Mouse (Mus musculus) 3T3-L1 (cell line): ENCODE data around the gene Lcorl.

ENCODE experiments used
- DNase-seq: peaks from one replicate; pipeline ENCODE4 v3.0.0-alpha.2; 2015; ENCODE audit warnings: low read depth, low spot score

Gene Lcorl

DNA sequence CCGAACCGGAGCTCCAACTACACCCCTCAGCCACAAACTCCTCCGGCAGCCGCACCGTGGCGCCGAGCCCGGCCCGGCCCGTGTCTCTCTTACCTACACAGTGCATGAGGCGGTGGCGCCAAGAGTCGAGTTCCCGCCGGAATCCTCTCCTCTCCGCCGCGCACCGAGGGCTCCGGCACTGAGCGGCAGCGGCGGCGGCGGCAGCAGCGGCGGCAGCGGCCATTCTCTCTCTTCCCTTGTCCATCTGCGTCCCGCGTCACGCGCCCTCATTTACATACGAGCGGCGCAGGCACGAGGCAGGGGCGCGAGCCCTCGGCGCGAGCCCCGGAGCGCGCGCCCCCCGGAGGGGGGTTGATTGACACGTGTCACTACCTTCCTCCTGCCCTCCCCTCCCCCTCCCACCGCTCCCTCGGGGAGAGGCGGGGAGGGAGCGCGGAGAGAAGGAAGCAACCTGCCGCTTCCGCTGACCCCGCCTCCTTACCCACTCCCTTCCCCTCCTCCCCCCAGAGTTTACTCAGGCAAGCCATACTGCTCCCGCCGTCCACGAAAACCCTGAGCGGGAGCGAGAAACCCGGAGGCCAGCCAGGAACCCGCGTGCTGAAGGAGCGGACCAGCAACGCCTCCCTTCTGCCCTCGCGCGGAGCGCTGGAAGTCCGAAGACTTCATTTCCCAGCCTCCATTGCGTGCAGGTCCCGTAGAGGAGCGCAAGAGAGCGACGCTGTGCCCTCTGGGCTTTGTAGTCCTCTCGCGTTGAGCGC lies at the start of gene Lcorl:
TSS of gene Lcorl (minus strand) at position 362 of the 758 bp plus-strand sequence.
- peak; percentile 99 for DNase-seq

- DNase-seq = peak; percentile 12
These were observed 47.3 kb upstream of the Lcorl start for GRCm38 (mm10) chr5:45904683-45905082.

DNA sequence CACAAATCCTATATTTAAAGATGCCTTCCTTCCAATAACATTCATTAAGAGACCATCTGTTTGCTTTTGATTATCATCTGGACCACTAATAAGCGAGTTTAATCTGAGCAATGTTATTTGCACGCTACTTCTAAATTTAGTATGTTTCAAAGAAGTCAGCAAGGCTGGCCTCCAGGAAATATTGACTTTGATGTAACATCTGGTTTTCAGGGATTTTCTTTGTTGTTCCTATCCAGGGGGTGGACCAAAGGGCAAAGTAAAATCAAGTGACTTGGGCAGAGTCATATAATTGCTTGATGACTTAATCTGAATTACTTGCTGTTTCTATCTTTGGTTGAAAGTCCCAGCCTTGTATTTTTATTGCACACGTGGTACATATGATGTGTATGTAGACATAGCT lies 45.8 kb upstream of the Lcorl start:
- no peak for DNase-seq

GRCm38 (mm10) chr5:45895362-45895761 lies 37.9 kb upstream of the Lcorl start:
- DNase-seq = peak; percentile 15

DNA sequence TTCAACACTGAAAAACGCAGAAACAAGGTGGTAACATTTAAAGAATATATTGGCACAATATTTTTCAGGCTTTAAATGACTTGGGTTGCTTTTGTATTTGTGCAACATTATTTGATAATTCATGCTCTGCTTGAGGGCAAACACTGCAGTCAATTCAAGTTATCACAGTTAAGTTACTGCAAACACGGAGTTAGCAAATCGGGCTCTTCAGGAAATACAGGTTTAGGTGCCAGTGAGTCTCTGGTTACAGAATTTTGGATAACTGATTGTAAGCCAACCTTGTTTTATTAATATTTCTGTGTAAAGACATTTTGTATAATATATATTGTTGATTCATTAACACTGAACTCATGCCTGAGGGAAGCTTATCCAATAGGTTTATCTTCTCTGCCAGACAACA lies 36.3 kb upstream of the Lcorl start:
- DNase-seq = no peak

DNA sequence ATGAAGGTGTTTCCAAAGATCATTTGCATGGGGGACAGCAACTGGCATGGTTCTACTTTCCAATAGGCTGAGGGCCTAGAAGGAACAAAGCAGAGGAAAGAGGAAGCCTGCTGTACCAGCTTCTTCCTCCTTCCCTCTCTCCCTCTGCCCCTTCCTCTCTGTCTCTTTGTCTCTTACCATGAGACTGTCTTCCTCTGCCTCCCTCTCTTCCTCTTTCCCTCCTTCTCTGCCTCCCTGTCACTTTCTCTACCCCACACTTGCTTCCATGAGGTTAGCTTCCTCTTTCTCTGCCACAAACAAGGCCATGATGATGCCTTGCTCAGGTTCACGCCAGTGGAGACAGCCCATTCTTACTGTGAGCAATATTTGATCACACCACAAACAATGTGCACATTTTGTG lies 18.9 kb upstream of the Lcorl start:
- no peak for DNase-seq

DNA sequence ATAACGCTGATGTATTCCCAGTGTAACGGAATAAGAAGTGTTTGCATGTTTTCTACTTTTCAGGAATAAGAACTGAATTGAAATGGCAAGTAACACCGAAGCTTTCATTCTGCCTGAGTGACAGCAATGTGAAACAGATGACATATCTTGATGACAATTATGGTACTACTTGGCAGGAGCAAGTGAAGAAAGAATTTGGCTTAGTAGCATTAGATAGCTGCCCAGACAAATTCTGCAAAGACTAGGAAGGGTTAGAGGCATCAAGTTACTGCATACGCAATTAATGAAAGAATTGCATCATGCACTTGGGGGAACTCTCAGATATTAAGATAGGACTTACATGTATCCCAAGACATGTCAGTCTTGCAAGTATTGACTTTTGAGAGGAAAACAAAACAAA lies 18.1 kb upstream of the Lcorl start:
- peak; percentile 87 for DNase-seq

GRCm38 (mm10) chr5:45874284-45875030 lies 17.0 kb upstream of the Lcorl start:
- DNase-seq = peak; percentile 25

DNA sequence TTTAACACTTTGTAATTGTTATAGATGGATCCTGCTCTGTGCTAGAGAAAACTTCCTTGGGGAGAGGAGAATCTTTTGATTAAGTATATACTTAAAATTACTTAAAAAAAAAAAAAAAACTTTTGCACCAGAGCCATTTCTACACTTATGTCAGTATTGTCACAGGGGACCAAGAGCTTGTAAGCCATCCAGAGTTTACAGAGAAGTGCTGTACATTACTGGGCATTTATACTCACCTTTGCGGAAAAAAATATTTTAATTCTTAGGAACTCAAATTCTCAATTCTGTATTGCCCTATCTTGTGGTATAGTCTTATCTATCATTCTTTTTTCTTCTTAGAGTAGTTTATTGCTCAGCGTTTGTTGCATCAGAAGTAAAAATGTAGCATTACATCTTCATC lies 953 bp upstream of the Lcorl start:
- no peak for DNase-seq

- no peak for DNase-seq
These were observed 550 bp downstream of the Lcorl start for GRCm38 (mm10) chr5:45856876-45857253.

DNA sequence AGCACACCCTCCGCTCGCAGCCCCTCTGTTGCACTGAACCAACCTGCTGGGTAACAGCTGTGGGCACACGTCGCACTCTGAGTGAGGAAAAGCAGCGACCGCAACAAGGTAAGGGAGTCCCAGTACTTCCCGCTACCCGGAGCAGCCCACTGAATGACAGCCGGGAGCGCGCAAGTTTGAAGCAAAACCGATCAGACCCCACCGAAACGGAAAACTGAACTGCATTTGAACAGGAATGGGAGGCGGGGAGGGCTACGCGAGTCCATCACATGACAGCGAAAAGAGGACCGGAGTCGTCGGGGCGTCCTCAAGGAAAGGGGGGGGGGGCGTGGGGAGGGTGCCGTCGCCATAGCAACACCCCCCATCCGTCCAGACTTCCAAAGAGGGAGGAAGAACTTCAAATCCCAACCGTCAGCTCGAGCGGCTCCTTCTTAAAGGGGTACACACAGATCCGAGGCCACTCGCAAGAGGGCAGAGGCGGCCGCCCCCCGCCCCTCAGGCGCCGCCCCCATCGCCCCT lies 1.1 kb downstream of the Lcorl start:
- DNase-seq = peak; percentile 79

DNA sequence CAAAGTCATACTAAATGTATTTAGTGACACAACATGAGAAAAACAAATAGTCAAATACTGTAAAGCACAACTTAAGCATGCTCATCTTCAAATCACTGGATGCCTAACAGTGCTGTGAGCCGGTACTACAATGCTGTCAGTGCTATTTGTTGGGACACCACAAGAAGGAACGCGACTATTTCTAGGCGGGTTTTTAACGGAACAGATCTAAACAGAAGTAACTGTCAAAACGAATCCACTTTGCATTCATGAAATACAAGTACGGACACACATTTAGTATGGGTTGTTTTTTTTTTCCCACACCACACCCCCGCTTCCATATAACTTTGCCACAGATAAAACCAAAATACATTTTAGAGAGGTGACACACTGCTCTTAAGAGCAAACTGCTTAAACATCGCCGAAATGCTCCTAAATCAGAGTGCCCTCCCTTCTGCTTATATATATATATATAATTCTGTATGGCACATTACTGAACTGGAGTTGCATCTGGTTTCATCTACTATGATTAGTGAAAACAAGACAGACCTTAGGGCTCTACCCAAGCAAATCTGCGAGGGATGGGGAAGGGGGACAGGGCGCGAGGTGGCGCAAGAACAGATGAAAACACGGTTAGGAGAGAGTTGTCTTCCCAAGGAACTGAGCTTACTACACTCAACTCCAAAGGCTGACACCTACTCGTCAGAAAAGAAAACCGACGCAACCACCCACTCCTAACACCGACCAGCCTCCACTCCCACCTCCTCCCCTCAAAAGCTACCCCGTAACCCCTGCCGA lies 1.7 kb downstream of the Lcorl start:
- DNase-seq = peak; percentile 75

DNA sequence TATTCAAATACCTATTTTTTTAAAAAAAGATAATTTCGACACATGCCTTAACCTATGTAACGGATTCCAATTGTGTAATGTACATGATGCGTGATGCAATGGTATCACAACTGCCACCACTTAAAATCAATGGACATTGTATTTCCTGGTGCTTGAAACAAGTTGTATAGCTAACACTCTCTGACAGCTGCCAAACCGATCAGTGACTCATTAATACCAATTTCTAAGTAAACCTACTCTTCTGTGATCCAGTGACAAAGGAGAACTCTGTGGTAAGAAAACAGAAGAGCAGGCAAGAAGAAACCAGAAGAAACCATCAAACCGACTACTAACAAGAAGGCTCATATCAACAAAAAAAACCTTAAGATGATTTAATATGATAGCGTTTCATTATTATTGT lies 12.7 kb downstream of the Lcorl start:
- DNase-seq = no peak

DNA sequence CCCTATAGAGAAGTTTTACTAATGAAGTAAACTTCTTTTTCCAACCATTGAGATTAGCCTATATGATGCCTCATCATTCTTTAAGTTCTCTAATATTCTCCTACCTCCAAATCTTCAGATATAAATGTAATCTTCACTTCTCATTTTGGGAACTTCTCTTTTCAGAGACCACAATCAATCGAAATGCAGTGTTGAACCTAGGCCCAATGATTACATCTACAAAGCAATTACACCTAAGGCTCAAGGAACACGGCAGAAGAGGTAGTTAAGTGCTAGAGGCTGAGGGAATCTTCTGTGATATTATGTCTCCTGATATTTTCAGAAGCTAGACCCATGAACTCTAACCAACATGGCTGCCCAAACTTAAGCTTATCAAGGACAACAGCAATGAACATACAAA lies 22.3 kb downstream of the Lcorl start:
- no peak for DNase-seq

- no peak for DNase-seq
These were observed 45.9 kb downstream of the Lcorl start for GRCm38 (mm10) chr5:45811527-45811926.

- DNase-seq = no peak
These were observed 65.6 kb downstream of the Lcorl start for GRCm38 (mm10) chr5:45791864-45792263.

DNA sequence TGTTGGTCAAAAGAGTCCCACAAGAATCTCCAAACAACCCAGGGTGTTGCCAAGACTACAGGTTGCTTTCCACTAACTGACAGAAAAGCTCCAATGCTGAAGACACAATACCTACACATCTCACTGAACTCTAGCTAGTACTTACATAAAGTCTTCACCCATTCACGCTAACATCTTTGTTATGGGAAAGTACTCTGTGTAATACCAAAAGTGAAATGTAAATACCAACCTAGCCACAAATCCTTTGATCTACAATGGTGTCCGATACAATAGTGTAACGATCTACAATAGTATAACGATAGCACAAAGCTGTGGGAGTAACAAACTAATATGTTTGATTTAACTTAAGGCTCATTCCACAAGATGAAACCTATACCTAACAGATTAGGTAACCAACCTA lies 67.2 kb downstream of the Lcorl start:
- no peak for DNase-seq

DNA sequence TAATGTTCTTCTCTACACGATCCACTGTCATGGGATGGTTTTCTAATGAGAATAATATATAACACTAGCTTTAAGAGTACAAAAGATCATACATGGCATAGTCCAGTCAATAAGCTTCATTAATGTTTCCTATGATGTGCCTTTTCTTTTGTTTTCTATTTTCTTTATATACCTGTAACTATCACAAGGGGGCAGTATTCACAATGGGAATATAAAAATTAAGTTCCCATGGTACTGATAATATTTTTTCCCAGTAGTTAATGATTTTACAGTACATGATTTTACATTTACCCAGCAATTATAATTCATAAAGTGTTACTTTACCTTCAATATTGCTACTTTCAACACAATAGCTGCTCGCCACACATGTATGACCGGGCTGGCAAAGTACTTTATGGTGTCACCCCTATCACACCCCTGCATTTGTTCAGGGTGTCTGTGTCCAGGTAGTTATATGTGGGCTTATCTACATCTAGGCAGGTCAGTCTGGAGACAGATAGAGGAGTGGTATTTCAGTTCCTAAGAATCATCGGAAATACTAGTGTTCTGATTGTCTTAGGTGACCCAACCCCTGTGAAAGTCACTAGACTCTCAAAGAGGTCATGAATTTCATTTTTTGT lies 99.8 kb downstream of the Lcorl start:
- DNase-seq = peak; percentile 34

DNA sequence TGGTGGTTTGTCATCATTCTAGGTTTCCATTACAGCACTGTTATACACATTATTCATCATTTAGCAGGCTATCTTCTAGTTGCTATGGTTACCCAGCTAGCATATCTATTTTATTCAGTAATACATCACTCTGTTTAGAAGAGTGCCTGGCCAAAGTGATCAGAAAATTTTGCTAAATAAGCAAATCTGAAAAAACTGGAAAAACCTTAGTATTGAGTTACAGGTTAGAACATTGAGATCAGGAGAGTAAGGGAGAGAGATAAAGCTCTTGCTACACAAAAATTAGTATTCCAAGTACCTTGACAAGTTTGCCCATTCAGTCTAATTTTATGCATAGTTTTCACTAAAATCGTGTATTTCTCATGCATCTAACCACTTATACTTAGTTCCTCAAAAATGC lies 119.5 kb downstream of the Lcorl start:
- DNase-seq = no peak

GRCm38 (mm10) chr5:45733751-45734150 lies 123.7 kb downstream of the Lcorl start:
- peak; percentile 25 for DNase-seq

- DNase-seq = no peak
These were observed 138.4 kb downstream of the Lcorl start for GRCm38 (mm10) chr5:45718848-45719488.
